Mouse (Mus musculus) liver, embryonic 15.5 days (tissue): Measurements from ENCODE around the gene Ankdd1a. TPM values are rescaled to one million over a fixed set of nuclear protein-coding genes. Genes with fewer than 3 reads are reported as not detected.

Source experiments
- ATAC-seq: fragments of 200-750 bp; cut with Nextera tagmentation; 2 replicates; pipeline ENCODE4 v1.8.0; 2017; ENCODE audit warnings: moderate number of reproducible peaks, mild to moderate bottlenecking, moderate library complexity; ENCODE audit not compliant: insufficient read depth
- H3K27ac ChIP-seq: fragments of 300-500 bp; sonication (generic); replicated peaks from 2 replicates; pipeline ENCODE4 v1.5.1; 2015; ENCODE audit warnings: mild to moderate bottlenecking, inconsistent platforms
- H3K27me3 ChIP-seq: fragments of 300-500 bp; sonication (generic); 2 replicates; pipeline ENCODE4 v1.6.1; 2015; ENCODE audit warnings: mild to moderate bottlenecking, inconsistent platforms
- H3K36me3 ChIP-seq: fragments of 300-500 bp; sonication (generic); replicated peaks from 2 replicates; pipeline ENCODE4 v1.6.1; 2015; ENCODE audit warnings: moderate library complexity, mild to moderate bottlenecking, inconsistent platforms
- H3K4me1 ChIP-seq: fragments of 300-500 bp; sonication (generic); replicated peaks from 2 replicates; pipeline ENCODE4 v1.6.1; 2015; ENCODE audit warnings: inconsistent platforms
- H3K4me2 ChIP-seq: fragments of 300-500 bp; sonication (generic); 2 replicates; pipeline ENCODE4 v1.6.1; 2015; ENCODE audit warnings: moderate library complexity, mild to moderate bottlenecking, inconsistent platforms
- H3K4me3 ChIP-seq: fragments of 300-500 bp; sonication (generic); replicated peaks from 2 replicates; pipeline ENCODE4 v1.5.1; 2015; ENCODE audit warnings: mild to moderate bottlenecking, inconsistent platforms
- H3K9ac ChIP-seq: fragments of 300-500 bp; sonication (generic); 2 replicates; pipeline ENCODE4 v1.6.1; 2015; ENCODE audit warnings: moderate library complexity, mild to moderate bottlenecking, inconsistent platforms
- H3K9me3 ChIP-seq: fragments of 300-500 bp; sonication (generic); replicated peaks from 2 replicates; pipeline ENCODE4 v1.6.1; 2016; ENCODE audit warnings: inconsistent platforms
- WGBS: fragments of 180-500 bp; shearing (Covaris S2); methylation state at CpG from one replicate; pipeline ENCODE4 v1.1.7; 2015; ENCODE audit warnings: mixed read lengths; ENCODE audit not compliant: insufficient replicate concordance; 5-methylcytosine and 5-hydroxymethylcytosine counted together
- polyA plus RNA-seq: library from polyadenylated mRNA; unstranded; fragments of >200 nt; fragmentation: Nextera tagmentation; extraction: Ambion mirVana; gene quantifications from 2 replicates; pipeline ENCODE4 v1.2.1, GENCODE M21; 2015

Ankdd1a gene
- polyA plus RNA-seq, 1 experiment from 2014 or later, result not detected

GRCm38 (mm10) chr9:65462544-65462943, 57.4 kb downstream of the Ankdd1a start:
- Histone ChIP-seq H3K4me1 (peaks cover 37% of the 10 kb centered on the region), H3K4me2 (no peak overlapping the region), H3K27ac (no peak overlapping the region), H3K27me3 (no peaks in the 10 kb centered on the region), H3K9ac (no peak overlapping the region), H3K36me3 (peaks cover 6% of the 10 kb centered on the region; the same call in 1 of the 2 replicates), H3K9me3 (no peaks in the 10 kb centered on the region), H3K4me3 (no peak overlapping the region)
- no peak for ATAC-seq
- 66% methylated on average over 5 of the region's 5 CpGs for WGBS

GRCm38 (mm10) chr9:65460732-65461442, 59.1 kb downstream of the Ankdd1a start, which contains the start of gene Spg21:
Gene Spg21, plus strand, starts transcription at chr9:65460947.
- no peaks in the 10 kb centered on the region for H3K9me3 ChIP-seq
- peaks cover 4% of the 10 kb centered on the region; the same call in 1 of the 2 replicates for H3K36me3 ChIP-seq
- peak within 1 kb of the TSS; percentile 83 for H3K4me2 ChIP-seq
- H3K4me3 ChIP-seq, result peak within 1 kb of the TSS; percentile 83
- H3K27me3 ChIP-seq, result no peaks in the 10 kb centered on the region
- H3K9ac ChIP-seq, result peak within 1 kb of the TSS; percentile 68
- peak; percentile 85 for ATAC-seq
- peaks cover 37% of the 10 kb centered on the region for H3K4me1 ChIP-seq
- H3K27ac ChIP-seq, result peak within 1 kb of the TSS; percentile 76
- WGBS, result under 1% methylated on average over 53 of the region's 53 CpGs

GRCm38 (mm10) chr9:65460198-65460597, 59.8 kb downstream of the Ankdd1a start:
- Histone ChIP-seq H3K36me3 (no peaks in the 10 kb centered on the region), H3K4me2 (peak overlapping the region; percentile 83), H3K27me3 (no peaks in the 10 kb centered on the region), H3K4me3 (peak overlapping the region; percentile 83), H3K9ac (no peak overlapping the region), H3K27ac (no peak overlapping the region), H3K9me3 (no peaks in the 10 kb centered on the region), H3K4me1 (peaks cover 37% of the 10 kb centered on the region)
- no peak for ATAC-seq
- WGBS, result 63% methylated on average over 3 of the region's 3 CpGs

- Histone ChIP-seq H3K36me3 (no peaks in the 10 kb centered on the region), H3K27ac (no peak overlapping the region), H3K9me3 (no peaks in the 10 kb centered on the region), H3K4me2 (no peak overlapping the region), H3K4me3 (no peak overlapping the region), H3K9ac (no peak overlapping the region), H3K4me1 (peaks cover 27% of the 10 kb centered on the region), H3K27me3 (no peaks in the 10 kb centered on the region)
- ATAC-seq, result no peak
- 73% methylated on average over 2 of the region's 2 CpGs for WGBS
These were observed 61.0 kb downstream of the Ankdd1a start for GRCm38 (mm10) chr9:65458975-65459374.

- no peaks in the 10 kb centered on the region for H3K27me3 ChIP-seq
- ATAC-seq, result no peak
- no peaks in the 10 kb centered on the region for H3K4me1 ChIP-seq
- H3K9me3 ChIP-seq, result no peaks in the 10 kb centered on the region
- H3K4me3 ChIP-seq, result no peak overlapping the region
- no peak overlapping the region for H3K9ac ChIP-seq
- WGBS, result 68% methylated on average over 6 of the region's 6 CpGs
- no peak overlapping the region for H3K27ac ChIP-seq
- no peak overlapping the region for H3K4me2 ChIP-seq
- H3K36me3 ChIP-seq, result peaks cover 52% of the 10 kb centered on the region
These were observed 72.0 kb downstream of the Ankdd1a start for GRCm38 (mm10) chr9:65447951-65448350.

- peaks cover 50% of the 10 kb centered on the region for H3K36me3 ChIP-seq
- no peak overlapping the region for H3K9ac ChIP-seq
- no peak overlapping the region for H3K4me3 ChIP-seq
- no peaks in the 10 kb centered on the region for H3K27me3 ChIP-seq
- no peak overlapping the region for H3K4me2 ChIP-seq
- ATAC-seq, result no peak
- WGBS, result 86% methylated on average over 4 of the region's 4 CpGs
- H3K4me1 ChIP-seq, result no peaks in the 10 kb centered on the region
- H3K27ac ChIP-seq, result no peak overlapping the region
- H3K9me3 ChIP-seq, result no peaks in the 10 kb centered on the region
These were observed 75.3 kb downstream of the Ankdd1a start for GRCm38 (mm10) chr9:65444692-65445091.

Other genes starting within 250 kb of the Ankdd1a start
- gene Clpx, start 225.9 kb downstream of the Ankdd1a start, polyA plus RNA-seq, result 33.3 and 35.9 TPM in 2 replicates
- 3.3 and 3.6 TPM in 2 replicates for gene Pdcd7, start 174.1 kb downstream of the Ankdd1a start, polyA plus RNA-seq
- gene Ubap1l, start 159.2 kb downstream of the Ankdd1a start, polyA plus RNA-seq, result 0.09 TPM in 1 of 2 replicates, not detected in the other
- 0.18 and 0.24 TPM in 2 replicates for gene Kbtbd13, start 128.5 kb downstream of the Ankdd1a start, polyA plus RNA-seq
- gene Rasl12, start 121.7 kb downstream of the Ankdd1a start, polyA plus RNA-seq, result 0.10 and 0.23 TPM in 2 replicates
- gene Slc51b, start 97.2 kb downstream of the Ankdd1a start, polyA plus RNA-seq, result 0.17 TPM in 1 of 2 replicates, not detected in the other
- gene Mtfmt, start 84.4 kb downstream of the Ankdd1a start, polyA plus RNA-seq, result 6.2 and 6.7 TPM in 2 replicates
- gene Spg21, start 59.2 kb downstream of the Ankdd1a start, polyA plus RNA-seq, result 24.1 and 30.0 TPM in 2 replicates
- gene Plekho2, start 59.8 kb upstream of the Ankdd1a start, polyA plus RNA-seq, result 27.0 and 27.3 TPM in 2 replicates
- gene Pif1, start 67.0 kb upstream of the Ankdd1a start, polyA plus RNA-seq, result 10.0 and 13.2 TPM in 2 replicates
- 11.3 and 11.8 TPM in 2 replicates for gene Rbpms2, start 109.5 kb upstream of the Ankdd1a start, polyA plus RNA-seq
- gene Oaz2, start 147.8 kb upstream of the Ankdd1a start, polyA plus RNA-seq, result 48.8 and 51.7 TPM in 2 replicates